ENCODE assay signal across 7 mouse cellular contexts in genomic region chr7:89499516-89500307, GRCm38 (mm10). TPM values are rescaled to one million over a fixed set of nuclear protein-coding genes. Genes with fewer than 3 reads are reported as not detected.
DNase-seq lines count a peak whose midpoint lies in the region; ATAC-seq lines count a peak whose summit lies in the region.

No protein-coding gene starts in this region.

- H3K9me3 ChIP-seq in hindbrain, embryonic 15.5 days: no peaks in the 10 kb centered on the region

- H3K9ac ChIP-seq in hindbrain, embryonic 15.5 days: no peak overlapping the region

- WGBS in hindbrain, embryonic 15.5 days: 23% methylated on average over 17 of the region's 17 CpGs

- H3K36me3 ChIP-seq in hindbrain, embryonic 15.5 days: no peaks in the 10 kb centered on the region

- no peaks in the 10 kb centered on the region for H3K27me3 ChIP-seq in hindbrain, embryonic 15.5 days

- ATAC-seq in hindbrain, embryonic 15.5 days (ENCODE audit: low FRiP score, low read depth): peak; percentile 85

- peaks cover 3% of the 10 kb centered on the region; the same call in 1 of the 2 replicates for H3K4me1 ChIP-seq in hindbrain, embryonic 15.5 days (replicated peaks)

- H3K4me3 ChIP-seq in hindbrain, embryonic 15.5 days: peak overlapping the region; percentile 5; the same call in 1 of the 2 replicates

- DNase-seq in adipocyte (ENCODE audit: low spot score): peak; percentile 75
- peak; percentile 82 to 89 for DNase-seq in cerebellum, postnatal 10 days
- DNase-seq in frontal cortex, postnatal 25 days (ENCODE audit: low spot score in 2 of 2): peak; percentile 30 to 44
- DNase-seq in left cerebral cortex, adult 18-20 months (ENCODE audit: low spot score in 2 of 2): peak; percentile 68 to 80
- DNase-seq in lung, postnatal 25 days (ENCODE audit: low spot score): peak; percentile 77
- DNase-seq in right cerebral cortex, adult 18-20 months: peak; percentile 83

- H3K27ac ChIP-seq in hindbrain, embryonic 15.5 days (replicated peaks): no peak overlapping the region

- peak overlapping the region; percentile 28 for H3K4me2 ChIP-seq in hindbrain, embryonic 15.5 days

RNA-seq across cellular contexts. Expression of gene Prss23, which starts 27.3 kb away (rescaled TPM):
- 17.9 and 21.0 TPM in 2 replicates for polyA plus RNA-seq in hindbrain, embryonic 15.5 days (2015; fragmentation: Nextera tagmentation; extraction: Ambion mirVana)
- 10 to 100 TPM; 17.0 to 19.4 TPM for total RNA-seq in left cerebral cortex, adult 18-20 months (2021)
